Mouse (Mus musculus): Measurements from ENCODE around the gene Slc16a4.

- TF ChIP-seq CTCF (IDR thresholded peaks at IDR 0.05; ENCODE audit: borderline replicate concordance, insufficient read depth, low read depth, low read length) (no peak), POLR2A (IDR thresholded peaks at IDR 0.05; ENCODE audit: borderline replicate concordance, insufficient read depth, low read length) (peak; percentile 91)
Observed at GRCm38 (mm10) chr3:107332960-107333380, 41.9 kb downstream of the Slc16a4 start.

Data from cerebellum, adult 2 months (tissue).